Mouse (Mus musculus) embryonic facial prominence, embryonic 13.5 days (tissue): Measurements from ENCODE around the gene Tbc1d4. TPM values are rescaled to one million over a fixed set of nuclear protein-coding genes. Genes with fewer than 3 reads are reported as not detected.
"Not testable (repeated sequence)": the region's sequence is repeated elsewhere in the genome, so short reads cannot be mapped to it uniquely, and the experiment has no call there.

Experiments
- ATAC-seq: fragments of 200-750 bp; cut with Nextera tagmentation; 2 replicates; pipeline ENCODE4 v1.8.0; 2017; ENCODE audit warnings: low read depth; ENCODE audit not compliant: insufficient number of reproducible peaks, insufficient read depth, low FRiP score, low TSS enrichment
- H3K27ac ChIP-seq: fragments of 300-500 bp; sonication (generic); 2 replicates; pipeline ENCODE4 v1.5.1; 2015; ENCODE audit warnings: moderate library complexity, mild to moderate bottlenecking, inconsistent platforms
- H3K27me3 ChIP-seq: fragments of 300-500 bp; sonication (generic); 2 replicates; pipeline ENCODE4 v1.6.1; 2015; ENCODE audit warnings: mild to moderate bottlenecking, inconsistent platforms
- H3K36me3 ChIP-seq: fragments of 300-500 bp; sonication (generic); 2 replicates; pipeline ENCODE4 v1.6.1; 2015; ENCODE audit warnings: mild to moderate bottlenecking, inconsistent platforms
- H3K4me1 ChIP-seq: fragments of 300-500 bp; sonication (generic); 2 replicates; pipeline ENCODE4 v1.6.1; 2015; ENCODE audit warnings: inconsistent platforms
- H3K4me2 ChIP-seq: fragments of 300-500 bp; sonication (generic); 2 replicates; pipeline ENCODE4 v1.6.1; 2015; ENCODE audit warnings: moderate library complexity, mild to moderate bottlenecking, inconsistent platforms
- H3K4me3 ChIP-seq: fragments of 300-500 bp; sonication (generic); 2 replicates; pipeline ENCODE4 v1.5.1; 2015; ENCODE audit warnings: mild to moderate bottlenecking, inconsistent platforms
- H3K9ac ChIP-seq: fragments of 300-500 bp; sonication (generic); 2 replicates; pipeline ENCODE4 v1.6.1; 2015; ENCODE audit warnings: mild to moderate bottlenecking, inconsistent platforms
- H3K9me3 ChIP-seq: fragments of 300-500 bp; sonication (generic); 2 replicates; pipeline ENCODE4 v1.6.1; 2016; ENCODE audit warnings: inconsistent platforms
- WGBS: fragments of 180-500 bp; shearing (Covaris S2); methylation state at CpG from one replicate; pipeline ENCODE4 v1.1.7; 2015; ENCODE audit warnings: mixed read lengths; 5-methylcytosine and 5-hydroxymethylcytosine counted together
- polyA plus RNA-seq: library from polyadenylated mRNA; unstranded; fragments of >200 nt; fragmentation: Nextera tagmentation; extraction: Ambion mirVana; gene quantifications from 2 replicates; pipeline ENCODE4 v1.2.1, GENCODE M21; 2015

Gene Tbc1d4
- polyA plus RNA-seq, 1 experiment from 2014 or later, result 11.1 TPM

DNA sequence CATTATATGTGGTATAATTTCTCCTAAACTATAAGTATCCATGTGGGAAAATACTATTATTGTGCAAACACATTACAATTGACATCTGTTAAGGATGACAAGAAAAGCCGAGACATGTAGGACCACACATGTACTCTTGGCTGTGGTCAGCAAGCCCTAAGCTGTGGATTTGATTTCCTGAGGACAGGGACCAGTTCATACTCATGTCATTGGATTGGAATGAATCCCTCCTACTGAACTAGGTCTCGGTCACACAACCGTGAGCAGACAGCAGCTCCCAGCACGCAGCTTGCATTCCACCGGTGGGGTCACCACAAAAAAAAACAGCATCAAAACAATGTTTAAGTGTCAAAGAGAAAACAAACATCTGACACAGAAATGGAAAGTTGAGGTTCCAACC lies 15.0 kb downstream of the Tbc1d4 start:
- no peak overlapping the region for H3K9ac ChIP-seq
- no peak overlapping the region for H3K4me2 ChIP-seq
- ATAC-seq, result no peak
- H3K27me3 ChIP-seq, result no peaks in the 10 kb centered on the region
- 87% methylated on average over 5 of the region's 5 CpGs for WGBS
- no peaks in the 10 kb centered on the region for H3K36me3 ChIP-seq
- no peaks in the 10 kb centered on the region for H3K4me1 ChIP-seq
- H3K9me3 ChIP-seq, result no peaks in the 10 kb centered on the region
- H3K4me3 ChIP-seq, result no peak overlapping the region
- H3K27ac ChIP-seq, result no peak overlapping the region

GRCm38 (mm10) chr14:101593340-101593739 lies 15.7 kb downstream of the Tbc1d4 start:
- Histone ChIP-seq H3K4me1 (no peaks in the 10 kb centered on the region), H3K9ac (no peak overlapping the region), H3K27ac (no peak overlapping the region), H3K4me3 (no peak overlapping the region), H3K4me2 (no peak overlapping the region), H3K27me3 (no peaks in the 10 kb centered on the region), H3K9me3 (no peaks in the 10 kb centered on the region), H3K36me3 (no peaks in the 10 kb centered on the region)
- WGBS, result 81% methylated on average over 7 of the region's 7 CpGs
- no peak for ATAC-seq

DNA sequence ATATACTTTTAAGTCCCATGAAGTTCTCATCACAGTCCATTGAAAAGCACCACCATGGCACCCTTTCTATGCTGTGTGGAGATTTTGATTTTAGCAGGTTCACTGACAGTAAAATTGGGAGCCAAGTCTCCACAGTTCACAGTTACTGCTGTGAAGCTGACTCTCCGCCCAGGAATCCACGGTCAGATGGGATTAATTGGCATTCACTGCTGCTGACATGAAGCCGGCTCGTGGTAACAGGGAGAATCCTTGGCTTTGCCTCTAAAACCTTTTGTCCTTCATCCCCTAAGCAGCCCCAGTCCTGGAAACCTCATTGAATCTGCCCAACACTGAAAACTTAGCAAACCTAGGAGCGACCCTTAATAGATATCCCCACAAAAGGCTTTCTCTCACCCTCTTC lies 17.9 kb downstream of the Tbc1d4 start:
- WGBS, result 58% methylated on average over 5 of the region's 5 CpGs
- Histone ChIP-seq H3K4me3 (no peak overlapping the region), H3K27me3 (no peaks in the 10 kb centered on the region), H3K4me2 (no peak overlapping the region), H3K36me3 (no peaks in the 10 kb centered on the region), H3K9ac (no peak overlapping the region), H3K4me1 (peaks cover 7% of the 10 kb centered on the region; the same call in 1 of the 2 replicates), H3K27ac (no peak overlapping the region), H3K9me3 (no peaks in the 10 kb centered on the region)
- ATAC-seq, result no peak

- 35% methylated on average over 3 of the region's 4 CpGs for WGBS
- H3K4me2 ChIP-seq, ATAC-seq, H3K27me3 ChIP-seq, H3K9ac ChIP-seq, H3K4me3 ChIP-seq, H3K36me3 ChIP-seq, H3K27ac ChIP-seq, H3K4me1 ChIP-seq, H3K9me3 ChIP-seq: not testable (repeated sequence)
Observed at GRCm38 (mm10) chr14:101588209-101588991, 20.6 kb downstream of the Tbc1d4 start.

DNA sequence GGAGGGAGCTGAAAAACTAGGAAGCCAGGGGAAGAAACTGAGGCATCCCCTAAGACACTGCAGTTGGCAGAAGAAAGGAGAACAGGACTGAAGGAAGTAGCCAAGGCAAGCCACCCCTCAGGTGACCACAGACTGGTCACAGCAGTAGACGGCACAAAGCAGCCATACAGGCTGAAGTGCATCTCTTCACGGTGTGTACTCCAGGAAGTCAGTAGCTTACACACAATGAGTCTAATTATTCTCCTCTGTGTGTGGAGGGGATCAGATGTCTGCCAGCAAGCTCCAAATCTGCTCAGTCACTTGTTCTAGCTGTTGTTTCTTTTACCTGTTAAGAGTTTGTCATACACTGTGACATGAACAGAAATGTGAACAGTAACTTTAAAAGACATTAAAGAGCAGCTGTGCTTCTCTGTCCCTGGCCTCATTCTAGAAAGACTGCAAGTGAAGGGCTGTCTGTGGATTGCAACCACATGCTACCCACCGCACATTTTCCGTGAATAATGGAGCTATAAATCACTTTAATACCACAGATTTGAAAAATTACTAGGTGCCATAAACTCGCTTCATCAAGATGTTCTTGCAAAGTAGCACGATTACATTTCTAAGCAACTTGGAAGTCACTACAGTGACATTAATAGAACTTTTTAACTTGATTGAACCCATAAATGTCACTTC lies 21.5 kb downstream of the Tbc1d4 start:
- H3K4me1 ChIP-seq, H3K4me3 ChIP-seq, ATAC-seq, H3K27ac ChIP-seq, H3K9me3 ChIP-seq, H3K27me3 ChIP-seq, H3K36me3 ChIP-seq, H3K4me2 ChIP-seq, H3K9ac ChIP-seq: not testable (repeated sequence)
- WGBS, result 35% methylated on average over 5 of the region's 6 CpGs

- H3K27ac ChIP-seq, result no peak overlapping the region
- H3K36me3 ChIP-seq, result no peaks in the 10 kb centered on the region
- H3K9me3 ChIP-seq, result no peaks in the 10 kb centered on the region
- peaks cover 9% of the 10 kb centered on the region; the same call in 1 of the 2 replicates for H3K4me1 ChIP-seq
- no peak for ATAC-seq
- H3K9ac ChIP-seq, result no peak overlapping the region
- H3K4me3 ChIP-seq, result no peak overlapping the region
- no peak overlapping the region for H3K4me2 ChIP-seq
- WGBS, result 46% methylated on average over 7 of the region's 7 CpGs
- H3K27me3 ChIP-seq, result no peaks in the 10 kb centered on the region
Observed at GRCm38 (mm10) chr14:101586096-101586495, 22.9 kb downstream of the Tbc1d4 start.

- WGBS, result 9% methylated on average over 3 of the region's 3 CpGs
- H3K4me1 ChIP-seq, result peaks cover 10% of the 10 kb centered on the region
- no peaks in the 10 kb centered on the region for H3K9me3 ChIP-seq
- H3K27ac ChIP-seq, result no peak overlapping the region
- no peaks in the 10 kb centered on the region for H3K27me3 ChIP-seq
- H3K9ac ChIP-seq, result no peak overlapping the region
- no peak overlapping the region for H3K4me2 ChIP-seq
- H3K4me3 ChIP-seq, result no peak overlapping the region
- H3K36me3 ChIP-seq, result no peaks in the 10 kb centered on the region
- ATAC-seq, result no peak
Observed at GRCm38 (mm10) chr14:101575651-101576050, 33.3 kb downstream of the Tbc1d4 start.

GRCm38 (mm10) chr14:101574536-101574935 lies 34.5 kb downstream of the Tbc1d4 start:
- H3K36me3 ChIP-seq, result no peaks in the 10 kb centered on the region
- H3K4me2 ChIP-seq, result no peak overlapping the region
- H3K4me1 ChIP-seq, result peaks cover 10% of the 10 kb centered on the region
- WGBS, result 82% methylated on average over 1 of the region's 1 CpGs
- no peak for ATAC-seq
- H3K9me3 ChIP-seq, result no peaks in the 10 kb centered on the region
- H3K4me3 ChIP-seq, result no peak overlapping the region
- no peak overlapping the region for H3K27ac ChIP-seq
- H3K27me3 ChIP-seq, result no peaks in the 10 kb centered on the region
- no peak overlapping the region for H3K9ac ChIP-seq

DNA sequence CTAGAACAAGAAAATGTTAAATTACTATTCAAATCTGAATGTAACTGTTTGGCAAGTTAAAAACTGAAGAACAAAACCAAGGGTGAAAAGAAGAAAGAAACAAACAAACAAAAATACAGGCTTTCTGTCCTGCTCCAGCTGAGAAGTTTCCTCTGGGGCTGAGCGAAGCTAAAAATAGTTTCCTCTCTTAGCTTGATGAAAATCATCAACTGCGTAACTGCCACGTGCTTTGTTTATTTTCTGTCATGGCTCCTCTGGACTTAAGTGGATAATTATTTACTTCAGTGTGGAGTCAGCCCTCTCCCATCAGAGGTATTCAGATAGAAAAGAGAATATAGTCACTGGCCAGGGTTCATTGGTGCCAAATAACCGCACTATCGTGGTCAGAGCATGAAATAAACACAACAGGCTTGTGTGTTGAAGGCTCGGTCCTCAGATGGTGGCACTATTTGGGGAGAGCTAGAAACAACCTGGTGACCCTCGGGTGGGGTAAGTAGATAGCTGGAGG lies 35.8 kb downstream of the Tbc1d4 start:
- Histone ChIP-seq H3K9ac (no peak overlapping the region), H3K4me1 (peaks cover 10% of the 10 kb centered on the region), H3K4me2 (no peak overlapping the region), H3K9me3 (no peaks in the 10 kb centered on the region), H3K27me3 (no peaks in the 10 kb centered on the region), H3K36me3 (no peaks in the 10 kb centered on the region), H3K27ac (no peak overlapping the region), H3K4me3 (no peak overlapping the region)
- WGBS, result 59% methylated on average over 7 of the region's 7 CpGs
- no peak for ATAC-seq

DNA sequence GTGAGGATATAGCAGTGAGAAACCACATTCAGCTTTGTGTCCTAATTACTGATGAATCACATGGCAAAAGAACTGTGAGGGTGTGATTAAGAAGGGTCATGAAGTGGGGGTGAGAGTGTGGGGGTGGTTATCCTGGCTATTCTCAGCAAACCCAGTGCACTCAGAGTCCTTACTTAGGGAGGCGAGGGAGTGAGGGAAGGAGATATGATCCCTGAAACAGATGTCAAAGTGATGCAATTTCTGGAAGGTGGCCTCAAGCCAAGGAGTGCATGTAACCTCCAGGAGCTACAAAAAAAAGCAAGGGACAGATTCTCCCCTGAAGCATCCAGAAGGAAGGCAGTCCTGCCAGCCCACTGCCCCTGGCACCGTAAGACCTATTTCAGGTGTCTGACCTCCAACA lies 40.2 kb downstream of the Tbc1d4 start:
- no peak overlapping the region for H3K27ac ChIP-seq
- WGBS, result 65% methylated on average over 2 of the region's 2 CpGs
- ATAC-seq, result no peak
- no peak overlapping the region for H3K4me3 ChIP-seq
- H3K4me2 ChIP-seq, result no peak overlapping the region
- no peaks in the 10 kb centered on the region for H3K36me3 ChIP-seq
- H3K4me1 ChIP-seq, result peaks cover 4% of the 10 kb centered on the region; the same call in 1 of the 2 replicates
- H3K27me3 ChIP-seq, result no peaks in the 10 kb centered on the region
- H3K9ac ChIP-seq, result no peak overlapping the region
- no peaks in the 10 kb centered on the region for H3K9me3 ChIP-seq

DNA sequence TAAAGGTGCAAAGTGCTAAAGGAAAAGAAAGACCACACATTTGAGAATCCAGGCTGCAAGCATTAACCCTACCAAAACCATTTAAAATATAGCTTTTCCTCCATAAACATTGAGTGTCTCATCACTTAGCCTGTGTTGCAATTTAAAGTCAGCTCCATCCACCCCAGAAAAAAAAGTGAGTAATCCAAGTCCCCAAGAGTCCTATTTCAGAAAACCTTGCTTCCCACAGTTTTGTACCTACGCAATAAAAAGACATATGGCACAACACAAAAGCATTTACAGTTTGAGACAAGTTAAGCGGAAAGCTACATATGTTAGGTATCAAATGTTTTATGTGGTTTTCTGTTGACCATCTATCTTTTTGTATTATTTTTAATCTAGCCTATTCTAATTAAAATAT lies 42.3 kb downstream of the Tbc1d4 start:
- no peak for ATAC-seq
- WGBS, result 76% methylated on average over 2 of the region's 2 CpGs
- Histone ChIP-seq H3K27ac (no peak overlapping the region), H3K4me2 (no peak overlapping the region), H3K4me1 (no peaks in the 10 kb centered on the region), H3K9me3 (no peaks in the 10 kb centered on the region), H3K36me3 (no peaks in the 10 kb centered on the region), H3K9ac (no peak overlapping the region), H3K4me3 (no peak overlapping the region), H3K27me3 (no peaks in the 10 kb centered on the region)

DNA sequence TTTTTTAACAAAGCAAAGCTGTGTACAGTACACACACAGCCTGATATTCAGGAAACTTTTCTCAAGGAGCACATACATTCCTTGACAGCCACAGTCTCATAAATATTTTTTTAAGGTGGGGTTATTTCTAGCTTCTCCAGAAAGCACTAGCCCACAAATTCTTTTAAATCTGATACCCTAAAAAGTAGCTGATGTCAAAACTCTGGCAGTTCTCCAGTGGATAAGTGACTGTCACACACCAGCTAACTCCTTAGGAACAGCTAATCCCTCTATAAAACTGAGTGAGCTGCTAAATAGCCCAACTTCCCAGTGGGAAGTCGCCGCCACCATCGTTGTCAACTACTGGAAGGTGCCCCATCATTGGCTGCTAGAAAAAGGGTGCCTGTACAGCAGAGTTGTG lies 43.3 kb downstream of the Tbc1d4 start:
- no peak overlapping the region for H3K4me3 ChIP-seq
- no peaks in the 10 kb centered on the region for H3K36me3 ChIP-seq
- no peak overlapping the region for H3K9ac ChIP-seq
- WGBS, result 79% methylated on average over 3 of the region's 3 CpGs
- no peaks in the 10 kb centered on the region for H3K27me3 ChIP-seq
- no peak overlapping the region for H3K4me2 ChIP-seq
- no peaks in the 10 kb centered on the region for H3K4me1 ChIP-seq
- no peak overlapping the region for H3K27ac ChIP-seq
- no peaks in the 10 kb centered on the region for H3K9me3 ChIP-seq
- no peak for ATAC-seq
